Mouse (Mus musculus): ENCODE data around the gene Pard6b. TPM values are rescaled to one million over a fixed set of nuclear protein-coding genes. Genes with fewer than 3 reads are reported as not detected.
A peak's percentile ranks its signal among the peaks of the same experiment; 100 is the strongest.

Pard6b gene
- polyA plus RNA-seq, 1 experiment from 2014 or later = 2.3 TPM

- ATAC-seq = no peak
- no peak overlapping the region for H3K4me3 ChIP-seq (ENCODE audit: low read depth, low read length)
- no peak overlapping the region for H3K27ac ChIP-seq (ENCODE audit: low read depth)
- H3K9me3 ChIP-seq (ENCODE audit: low read length) = no peaks in the 10 kb centered on the region
- H3K4me1 ChIP-seq (ENCODE audit: insufficient read depth) = peaks cover 4% of the 10 kb centered on the region
- H3K4me2 ChIP-seq (ENCODE audit: low read depth, low read length) = no peak overlapping the region
- no peak overlapping the region for H3K9ac ChIP-seq (replicated peaks)
- H3K27me3 ChIP-seq (ENCODE audit: insufficient read depth, low read length) = peaks cover 4% of the 10 kb centered on the region
- WGBS (ENCODE audit: insufficient replicate concordance) = 67% methylated on average over 9 of the region's 9 CpGs
- no peaks in the 10 kb centered on the region for H3K36me3 ChIP-seq (replicated peaks; ENCODE audit: insufficient read depth, low read length)
- no peak for TF ChIP-seq CTCF (IDR thresholded peaks at IDR 0.05; ENCODE audit: low read depth)
- no peak for TF ChIP-seq EP300 (IDR thresholded peaks at IDR 0.05; ENCODE audit: low read depth)
- DNase-seq = no peak
Observed at GRCm38 (mm10) chr2:168086839-168087238, 6.0 kb downstream of the Pard6b start.

- ATAC-seq (peak; percentile 47; the same call in 1 of the 2 replicates), DNase-seq (no peak)
- no peak overlapping the region for H3K4me2 ChIP-seq (ENCODE audit: low read depth, low read length)
- no peak overlapping the region for H3K9ac ChIP-seq (replicated peaks)
- H3K4me1 ChIP-seq (ENCODE audit: insufficient read depth) = peaks cover 4% of the 10 kb centered on the region
- H3K27ac ChIP-seq (ENCODE audit: low read depth) = no peak overlapping the region
- 74% methylated on average over 11 of the region's 11 CpGs for whole genome bisulfite sequencing (ENCODE audit: insufficient replicate concordance)
- H3K36me3 ChIP-seq (replicated peaks; ENCODE audit: insufficient read depth, low read length) = no peaks in the 10 kb centered on the region
- no peak for TF ChIP-seq EP300 (IDR thresholded peaks at IDR 0.05; ENCODE audit: low read depth)
- no peak for TF ChIP-seq CTCF (IDR thresholded peaks at IDR 0.05; ENCODE audit: low read depth)
- no peaks in the 10 kb centered on the region for H3K27me3 ChIP-seq (ENCODE audit: insufficient read depth, low read length)
- H3K9me3 ChIP-seq (ENCODE audit: low read length) = no peaks in the 10 kb centered on the region
- no peak overlapping the region for H3K4me3 ChIP-seq (ENCODE audit: low read depth, low read length)
Observed at GRCm38 (mm10) chr2:168091560-168091959, 10.8 kb downstream of the Pard6b start.

GRCm38 (mm10) chr2:168093077-168093476, 12.3 kb downstream of the Pard6b start:
- 91% methylated on average over 4 of the region's 4 CpGs for whole genome bisulfite sequencing (ENCODE audit: insufficient replicate concordance)
- no peak for DNase-seq
- no peak overlapping the region for H3K4me2 ChIP-seq (ENCODE audit: low read depth, low read length)
- no peak overlapping the region for H3K27ac ChIP-seq (ENCODE audit: low read depth)
- TF ChIP-seq EP300 (IDR thresholded peaks at IDR 0.05; ENCODE audit: low read depth) (no peak), CTCF (IDR thresholded peaks at IDR 0.05; ENCODE audit: low read depth) (no peak)
- H3K4me3 ChIP-seq (ENCODE audit: low read depth, low read length) = no peak overlapping the region
- no peak overlapping the region for H3K9ac ChIP-seq (replicated peaks)
- H3K4me1 ChIP-seq (ENCODE audit: insufficient read depth) = peaks cover 4% of the 10 kb centered on the region
- no peaks in the 10 kb centered on the region for H3K36me3 ChIP-seq (replicated peaks; ENCODE audit: insufficient read depth, low read length)
- H3K9me3 ChIP-seq (ENCODE audit: low read length) = no peaks in the 10 kb centered on the region
- no peak for ATAC-seq
- no peaks in the 10 kb centered on the region for H3K27me3 ChIP-seq (ENCODE audit: insufficient read depth, low read length)

GRCm38 (mm10) chr2:168095077-168095476, 14.3 kb downstream of the Pard6b start:
- Histone ChIP-seq H3K9ac (replicated peaks) (no peak overlapping the region), H3K9me3 (ENCODE audit: low read length) (no peaks in the 10 kb centered on the region), H3K4me1 (ENCODE audit: insufficient read depth) (peaks cover 4% of the 10 kb centered on the region), H3K4me3 (ENCODE audit: low read depth, low read length) (no peak overlapping the region), H3K4me2 (ENCODE audit: low read depth, low read length) (no peak overlapping the region), H3K27me3 (ENCODE audit: insufficient read depth, low read length) (no peaks in the 10 kb centered on the region), H3K27ac (ENCODE audit: low read depth) (peak overlapping the region; percentile 12; the same call in 1 of the 2 replicates), H3K36me3 (replicated peaks; ENCODE audit: insufficient read depth, low read length) (no peaks in the 10 kb centered on the region)
- DNase-seq (peak; percentile 48), ATAC-seq (no peak)
- 57% methylated on average over 8 of the region's 8 CpGs for WGBS (ENCODE audit: insufficient replicate concordance)
- TF ChIP-seq CTCF (IDR thresholded peaks at IDR 0.05; ENCODE audit: low read depth) (no peak), EP300 (IDR thresholded peaks at IDR 0.05; ENCODE audit: low read depth) (no peak)

- no peak for ATAC-seq
- no peak overlapping the region for H3K27ac ChIP-seq (ENCODE audit: low read depth)
- no peak for TF ChIP-seq CTCF (IDR thresholded peaks at IDR 0.05; ENCODE audit: low read depth)
- no peak for TF ChIP-seq EP300 (IDR thresholded peaks at IDR 0.05; ENCODE audit: low read depth)
Observed at GRCm38 (mm10) chr2:168096487-168096886, 15.7 kb downstream of the Pard6b start.

GRCm38 (mm10) chr2:168098040-168098439, 17.2 kb downstream of the Pard6b start:
- no peaks in the 10 kb centered on the region for H3K36me3 ChIP-seq (replicated peaks; ENCODE audit: insufficient read depth, low read length)
- no peaks in the 10 kb centered on the region for H3K9me3 ChIP-seq (ENCODE audit: low read length)
- no peak overlapping the region for H3K27ac ChIP-seq (ENCODE audit: low read depth)
- H3K4me2 ChIP-seq (ENCODE audit: low read depth, low read length) = no peak overlapping the region
- H3K9ac ChIP-seq (replicated peaks) = no peak overlapping the region
- no peaks in the 10 kb centered on the region for H3K27me3 ChIP-seq (ENCODE audit: insufficient read depth, low read length)
- ATAC-seq (peak; percentile 65), DNase-seq (peak; percentile 67)
- H3K4me1 ChIP-seq (ENCODE audit: insufficient read depth) = peaks cover 4% of the 10 kb centered on the region
- WGBS (ENCODE audit: insufficient replicate concordance) = 40% methylated on average over 6 of the region's 6 CpGs
- H3K4me3 ChIP-seq (ENCODE audit: low read depth, low read length) = no peak overlapping the region
- TF ChIP-seq EP300 (IDR thresholded peaks at IDR 0.05; ENCODE audit: low read depth) (no peak), CTCF (IDR thresholded peaks at IDR 0.05; ENCODE audit: low read depth) (peak; percentile 82)

More at GRCm38 (mm10) chr2:168096487-168096886, 15.7 kb downstream of the Pard6b start:
- Histone ChIP-seq H3K9ac (replicated peaks) (no peak overlapping the region), H3K9me3 (ENCODE audit: low read length) (no peaks in the 10 kb centered on the region), H3K27me3 (ENCODE audit: insufficient read depth, low read length) (no peaks in the 10 kb centered on the region), H3K4me1 (ENCODE audit: insufficient read depth) (peaks cover 4% of the 10 kb centered on the region), H3K4me2 (ENCODE audit: low read depth, low read length) (no peak overlapping the region), H3K36me3 (replicated peaks; ENCODE audit: insufficient read depth, low read length) (no peaks in the 10 kb centered on the region), H3K4me3 (ENCODE audit: low read depth, low read length) (no peak overlapping the region)
- no peak for DNase-seq
- 73% methylated on average over 3 of the region's 3 CpGs for WGBS (ENCODE audit: insufficient replicate concordance)

- DNase-seq (no peak), ATAC-seq (no peak)
- H3K4me2 ChIP-seq (ENCODE audit: low read depth, low read length) = no peak overlapping the region
- TF ChIP-seq EP300 (IDR thresholded peaks at IDR 0.05; ENCODE audit: low read depth) (no peak), CTCF (IDR thresholded peaks at IDR 0.05; ENCODE audit: low read depth) (no peak)
- no peaks in the 10 kb centered on the region for H3K9me3 ChIP-seq (ENCODE audit: low read length)
- no peak overlapping the region for H3K9ac ChIP-seq (replicated peaks)
- no peak overlapping the region for H3K4me3 ChIP-seq (ENCODE audit: low read depth, low read length)
- WGBS (ENCODE audit: insufficient replicate concordance) = 77% methylated on average over 13 of the region's 13 CpGs
- peaks cover 8% of the 10 kb centered on the region for H3K4me1 ChIP-seq (ENCODE audit: insufficient read depth)
- no peaks in the 10 kb centered on the region for H3K36me3 ChIP-seq (replicated peaks; ENCODE audit: insufficient read depth, low read length)
- H3K27me3 ChIP-seq (ENCODE audit: insufficient read depth, low read length) = no peaks in the 10 kb centered on the region
- H3K27ac ChIP-seq (ENCODE audit: low read depth) = no peak overlapping the region
Observed at GRCm38 (mm10) chr2:168100008-168100407, 19.2 kb downstream of the Pard6b start.
